Mouse (Mus musculus) lung, adult 18-20 months (tissue): ENCODE results near the gene Rasgrf1.
"Not testable (repeated sequence)": the region's sequence is repeated elsewhere in the genome, so short reads cannot be mapped to it uniquely, and the experiment has no call there.

Experiments
- DNase-seq, 2 experiments: peaks; one replicate each; pipeline ENCODE4 v3.0.0; 2022; ENCODE audit warnings: mixed read lengths in 2 of 2

Rasgrf1 gene

GRCm38 (mm10) chr9:90042906-90043305 is 133.2 kb downstream of the Rasgrf1 start:
- DNase-seq, result peak; percentile 30 to 46

DNA sequence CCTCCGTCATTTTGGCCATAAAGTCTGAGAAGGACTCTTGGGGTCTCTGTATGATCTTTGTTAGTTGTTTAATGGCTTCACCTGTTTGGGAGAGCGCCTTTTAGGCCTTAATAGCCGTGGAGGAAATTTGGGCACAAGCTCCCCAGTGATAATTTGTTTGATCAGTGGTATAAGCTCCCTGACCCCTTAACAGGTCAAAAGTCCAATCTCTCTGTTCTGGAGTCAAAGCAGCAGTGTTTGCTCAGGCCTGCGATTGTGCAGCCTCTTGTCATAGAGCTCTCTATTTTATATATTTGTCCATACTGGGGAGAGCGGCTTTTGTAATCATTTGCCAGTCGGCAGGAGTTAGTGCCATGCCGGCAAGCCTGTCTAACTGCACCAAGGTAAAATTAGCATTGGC is 135.5 kb downstream of the Rasgrf1 start:
- DNase-seq, result no peak

DNA sequence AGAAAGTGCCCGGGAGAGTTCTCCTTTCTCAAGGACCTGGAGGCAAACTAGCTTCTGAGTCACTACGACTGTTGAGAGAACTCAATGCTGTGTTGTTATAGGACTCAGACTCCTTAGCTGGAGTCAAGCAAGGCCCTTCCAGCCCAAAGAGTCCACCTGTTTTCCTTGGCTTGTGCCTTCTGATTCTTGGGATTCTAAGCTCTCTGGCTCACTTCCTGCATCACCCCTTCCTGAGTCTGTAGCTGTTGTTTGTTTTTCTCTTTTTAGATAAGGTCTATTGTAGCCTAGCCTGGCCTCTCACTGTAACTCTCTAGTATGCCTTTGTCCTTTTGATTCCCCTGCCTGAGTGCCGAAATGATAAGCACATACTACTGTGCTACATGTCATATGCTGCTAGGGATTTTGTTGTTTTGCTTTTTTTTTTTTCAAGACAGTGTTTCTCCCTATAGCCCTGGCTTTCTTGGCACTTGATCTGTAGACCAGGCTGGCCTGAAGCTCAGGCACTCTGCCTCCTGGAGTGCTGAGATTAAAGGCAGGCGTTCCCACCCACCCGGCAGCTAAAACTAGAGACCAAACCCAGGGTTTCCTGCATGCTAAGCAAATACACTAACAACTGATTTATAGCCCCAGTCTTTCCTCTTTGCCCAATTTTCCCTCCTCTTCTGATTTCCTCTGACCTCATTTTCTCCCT is 138.4 kb downstream of the Rasgrf1 start:
- peak; percentile 61 to 71 for DNase-seq

DNA sequence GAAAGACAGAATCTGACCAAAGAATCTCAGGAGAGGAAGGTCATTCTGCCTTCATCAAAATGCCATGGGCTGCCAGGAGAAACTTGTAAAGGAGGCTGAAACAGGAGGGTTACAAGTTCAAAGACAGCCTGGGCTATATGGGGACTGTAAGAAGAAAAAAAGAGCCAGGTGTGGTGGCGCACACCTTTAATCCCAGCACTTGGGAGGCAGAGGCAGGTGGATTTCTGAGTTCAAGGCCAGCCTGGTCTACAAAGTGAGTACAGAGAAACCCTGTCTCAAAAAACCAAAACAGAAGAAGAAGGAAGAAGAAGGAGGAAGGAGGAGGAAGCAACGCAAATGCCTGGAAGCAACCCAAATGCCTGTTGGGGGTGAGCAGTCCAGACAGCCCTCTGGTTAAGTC is 144.1 kb downstream of the Rasgrf1 start, which contains the start of gene Ctsh:
Gene Ctsh, plus strand, starts transcription at position 301 of the 400 bp plus-strand sequence.
- no peak for DNase-seq

DNA sequence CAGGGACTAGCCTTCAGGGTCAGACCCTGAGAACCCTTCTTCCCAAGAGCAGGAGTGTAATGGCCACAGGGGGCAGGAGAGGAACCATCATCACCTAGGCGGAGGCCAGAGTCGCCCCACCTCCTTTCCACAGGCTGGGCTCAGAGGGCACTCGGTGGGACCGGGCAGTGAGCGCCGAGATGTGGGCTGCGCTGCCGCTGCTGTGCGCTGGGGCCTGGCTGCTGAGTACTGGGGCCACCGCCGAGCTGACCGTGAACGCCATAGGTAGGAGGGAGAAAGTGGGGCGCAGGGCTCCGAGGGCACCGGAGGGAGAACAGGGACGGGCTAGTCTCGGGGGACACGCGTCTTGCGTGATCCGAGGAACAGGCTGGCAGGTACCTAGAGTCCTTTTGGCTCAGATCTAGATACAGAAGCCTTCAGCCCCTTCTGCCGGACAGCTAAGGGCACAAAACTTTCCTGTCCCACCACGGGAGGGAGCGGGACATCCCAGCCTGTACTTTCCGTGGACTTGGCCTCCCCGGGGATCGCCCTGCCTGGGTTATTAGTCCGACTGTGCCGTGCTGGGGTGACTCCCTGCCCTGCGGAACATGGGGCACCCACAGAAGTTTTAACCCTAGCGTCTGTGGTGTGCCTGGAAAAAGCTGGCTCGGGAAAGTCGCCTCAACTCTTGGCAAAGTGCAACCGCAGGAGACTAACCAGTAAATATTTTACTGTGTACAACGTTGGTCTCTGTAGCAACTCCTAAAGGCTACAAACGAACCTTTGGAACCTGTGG is 144.8 kb downstream of the Rasgrf1 start:
- peak; percentile 89 to 91 for DNase-seq

DNA sequence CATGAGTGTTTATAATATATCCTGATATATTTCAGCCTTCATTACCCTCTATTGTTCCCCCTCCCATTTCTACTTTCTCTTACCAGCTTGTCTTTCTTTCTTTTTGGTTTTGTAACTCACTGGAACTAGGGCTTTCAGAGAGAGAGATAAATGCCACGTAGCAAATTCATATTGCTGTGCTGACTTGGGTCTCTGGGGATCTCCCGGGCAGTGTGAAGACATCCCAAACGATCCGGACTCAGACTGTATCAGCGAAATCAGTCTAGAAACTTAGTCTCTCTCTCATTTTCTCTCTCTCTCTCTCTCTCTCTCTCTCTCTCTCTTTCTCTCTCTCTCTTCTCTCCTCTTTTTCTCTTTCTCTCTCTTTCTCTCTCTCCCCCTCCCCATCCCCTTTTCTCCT is 145.7 kb downstream of the Rasgrf1 start:
- DNase-seq, result no peak

DNA sequence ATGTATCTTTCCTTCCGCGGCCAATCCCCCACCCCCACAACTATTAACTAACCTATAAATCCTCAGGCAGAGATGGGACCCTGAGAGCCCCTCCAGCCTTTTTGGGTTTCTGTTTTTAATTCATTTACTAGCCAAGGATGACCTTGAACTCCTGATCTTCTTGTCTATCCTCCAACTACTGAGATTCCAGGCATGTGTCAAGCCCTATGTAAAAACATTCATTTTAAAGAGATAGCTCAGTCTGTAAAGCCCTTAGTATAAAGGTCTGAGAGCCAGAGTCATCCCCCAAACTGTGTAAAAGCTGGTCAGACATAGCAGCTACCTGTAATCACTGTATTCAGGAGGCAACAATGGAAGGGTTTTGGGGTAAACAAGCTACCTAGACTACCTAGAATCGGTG is 146.2 kb downstream of the Rasgrf1 start:
- DNase-seq, result no peak

DNA sequence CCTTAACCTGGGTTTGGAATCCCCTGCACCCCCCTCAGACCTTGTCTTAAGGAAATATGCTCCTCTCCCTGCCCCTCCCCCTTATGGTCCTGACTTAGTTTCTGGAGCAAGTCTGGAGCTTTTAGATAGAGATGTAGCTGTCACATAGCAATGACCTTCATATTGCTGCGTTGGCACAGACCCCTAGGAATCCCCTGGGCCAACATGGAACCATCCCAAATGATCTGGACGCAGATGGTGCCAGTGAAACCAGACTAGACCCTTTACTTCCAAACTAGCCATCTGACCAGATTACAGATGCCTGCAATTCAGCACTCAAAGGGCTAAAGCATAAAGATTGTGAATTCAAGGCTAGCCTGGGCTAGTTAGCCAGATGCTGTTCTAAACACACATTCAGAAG is 147.0 kb downstream of the Rasgrf1 start:
- no peak for DNase-seq

- peak in 1 of 2 experiments; percentile 25 for DNase-seq
Observed at GRCm38 (mm10) chr9:90059828-90060573, 150.3 kb downstream of the Rasgrf1 start.

GRCm38 (mm10) chr9:90060574-90060875 is 150.8 kb downstream of the Rasgrf1 start:
- DNase-seq, result no peak

- not testable (repeated sequence) for DNase-seq
Observed at GRCm38 (mm10) chr9:90060932-90061331, 151.2 kb downstream of the Rasgrf1 start.

- DNase-seq, result no peak
Observed at GRCm38 (mm10) chr9:90067341-90067740, 157.6 kb downstream of the Rasgrf1 start.

- no peak for DNase-seq
Observed at GRCm38 (mm10) chr9:90068786-90069185, 159.1 kb downstream of the Rasgrf1 start.

DNA sequence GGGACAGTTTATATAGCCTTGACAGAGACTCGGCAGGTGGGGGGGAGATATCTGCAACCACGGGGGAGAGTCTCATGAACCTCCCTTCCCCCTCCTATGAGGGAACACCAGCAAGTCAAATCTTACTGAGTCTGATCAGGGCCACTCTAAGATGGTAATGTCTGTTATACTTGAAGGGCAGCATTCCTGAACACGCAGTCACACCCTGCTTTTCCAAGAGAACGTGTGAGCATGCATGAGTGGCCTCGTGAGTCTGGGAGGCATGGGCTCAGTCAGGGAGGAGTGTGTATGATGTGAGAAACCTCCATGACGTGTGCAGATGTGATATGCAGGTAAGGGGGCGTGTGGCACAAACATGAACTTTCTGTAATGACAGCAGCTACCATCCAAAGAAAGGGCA is 159.8 kb downstream of the Rasgrf1 start:
- DNase-seq, result peak; percentile 85 to 91

GRCm38 (mm10) chr9:90070174-90070573 is 160.5 kb downstream of the Rasgrf1 start:
- peak in 1 of 2 experiments; percentile 29 for DNase-seq

GRCm38 (mm10) chr9:90075336-90075735 is 165.6 kb downstream of the Rasgrf1 start:
- DNase-seq, result no peak

GRCm38 (mm10) chr9:90076131-90076530 is 166.4 kb downstream of the Rasgrf1 start:
- DNase-seq, result no peak
